Mouse (Mus musculus) ES-E14 (cell line): ENCODE data around the gene Hoxb4. TPM values are rescaled to one million over a fixed set of nuclear protein-coding genes. Genes with fewer than 3 reads are reported as not detected.

Experiments used
- DNase-seq: peaks from one replicate; pipeline ENCODE4 v3.0.0-alpha.2; 2013; ENCODE audit warnings: low read depth, low spot score
- H3K27ac ChIP-seq: 2 replicates; pipeline ENCODE4 v1.5.1; 2012; ENCODE audit warnings: low read depth, mild to moderate bottlenecking, low read length, moderate library complexity, mixed read lengths; ENCODE audit not compliant: poor library complexity, insufficient read depth, severe bottlenecking
- H3K36me3 ChIP-seq: 2 replicates; pipeline ENCODE4 v1.6.1; 2012; ENCODE audit warnings: mild to moderate bottlenecking, low read length, moderate library complexity, mixed read lengths; ENCODE audit not compliant: control insufficient read depth, poor library complexity, insufficient read depth, severe bottlenecking
- H3K4me1 ChIP-seq, 2 experiments: fragments of 150-350 bp in 1 of 2; sonication (generic) in 1 of 2; 2 replicates each; pipeline ENCODE4 v1.6.1; 2012; ENCODE audit warnings: low read length in 2 of 2, mild to moderate bottlenecking in 1 of 2, mixed read lengths in 1 of 2; ENCODE audit not compliant: control insufficient read depth in 2 of 2, insufficient read depth in 2 of 2, poor library complexity in 1 of 2
- H3K4me3 ChIP-seq, 2 experiments: fragments of 150-350 bp in 1 of 2; sonication (generic) in 1 of 2; 2 replicates each; pipeline ENCODE4 v1.5.1; 2012; ENCODE audit warnings: low read length in 2 of 2, low read depth in 1 of 2, mild to moderate bottlenecking in 1 of 2, mixed read lengths in 1 of 2; ENCODE audit not compliant: insufficient read depth in 1 of 2, poor library complexity in 1 of 2, severe bottlenecking in 1 of 2
- H3K9ac ChIP-seq: 2 replicates; pipeline ENCODE4 v1.6.1; 2012; ENCODE audit warnings: low read depth, mild to moderate bottlenecking, low read length, mixed read lengths; ENCODE audit not compliant: poor library complexity, insufficient read depth, severe bottlenecking
- H3K9me3 ChIP-seq: fragments of 150-350 bp; sonication (generic); 2 replicates; pipeline ENCODE4 v1.6.1; 2012; ENCODE audit warnings: low read depth, mild to moderate bottlenecking, low read length; ENCODE audit not compliant: control insufficient read depth, insufficient read depth
- CHD2 ChIP-seq: IDR thresholded peaks from 2 replicates; pipeline ENCODE4 v1.6.1; 2014; ENCODE audit warnings: mild to moderate bottlenecking, low read depth, low read length, inconsistent platforms
- HCFC1 ChIP-seq: IDR thresholded peaks from 2 replicates; pipeline ENCODE4 v1.6.1; 2012; ENCODE audit warnings: low read length, inconsistent platforms, borderline replicate concordance; ENCODE audit not compliant: insufficient read depth
- MAFK ChIP-seq: IDR thresholded peaks from 2 replicates; pipeline ENCODE4 v1.6.1; 2014; ENCODE audit warnings: mild to moderate bottlenecking, low read depth, low read length, inconsistent platforms; ENCODE audit not compliant: insufficient read depth
- ZC3H11A ChIP-seq: IDR thresholded peaks from 2 replicates; pipeline ENCODE4 v1.6.1; 2012; ENCODE audit warnings: low read depth, mild to moderate bottlenecking, inconsistent platforms, low read length, borderline replicate concordance
- ZNF384 ChIP-seq: IDR thresholded peaks from 2 replicates; pipeline ENCODE4 v1.6.1; 2012; ENCODE audit warnings: low read depth, low read length, inconsistent platforms
- in situ Hi-C, 2 experiments: fragments of 600-800 bp; cut with MboI; formaldehyde crosslinking; loops; one replicate each; pipeline ENCODE4 v1.15.1; 2025; ENCODE audit warnings: low sequenced_read_pairs in 2 of 2, inconsistent platforms in 1 of 2; ENCODE audit not compliant: unreplicated experiment in 2 of 2
- total RNA-seq: library from RNA; depleted of rRNA; stranded (reverse); fragments of 300-350 nt; gene quantifications from 2 replicates; pipeline ENCODE4 v1.2.3, GENCODE M21; 2012

The Hoxb4 gene
- total RNA-seq, 1 experiment, result 1.2 TPM

GRCm38 (mm10) chr11:96278324-96278723 lies 39.7 kb upstream of the Hoxb4 start:
- no peak overlapping the region for H3K27ac ChIP-seq
- in situ Hi-C loops, result loop anchor here in 1 of 2 experiments (25.0 kb wide), 1 partner anchor 584 kb away; no protein-coding TSS in a partner anchor
- TF ChIP-seq ZC3H11A, result no peak
- TF ChIP-seq HCFC1, result no peak
- no peak for TF ChIP-seq MAFK
- TF ChIP-seq ZNF384, result no peak
- no peak for TF ChIP-seq CHD2
- no peak for DNase-seq
- H3K4me1 ChIP-seq, result no peaks in the 10 kb centered on the region; a peak in 1 of 4 replicates
- no peak overlapping the region for H3K9ac ChIP-seq
- H3K9me3 ChIP-seq, result no peaks in the 10 kb centered on the region
- H3K36me3 ChIP-seq, result no peaks in the 10 kb centered on the region
- H3K4me3 ChIP-seq, result no peak overlapping the region

DNA sequence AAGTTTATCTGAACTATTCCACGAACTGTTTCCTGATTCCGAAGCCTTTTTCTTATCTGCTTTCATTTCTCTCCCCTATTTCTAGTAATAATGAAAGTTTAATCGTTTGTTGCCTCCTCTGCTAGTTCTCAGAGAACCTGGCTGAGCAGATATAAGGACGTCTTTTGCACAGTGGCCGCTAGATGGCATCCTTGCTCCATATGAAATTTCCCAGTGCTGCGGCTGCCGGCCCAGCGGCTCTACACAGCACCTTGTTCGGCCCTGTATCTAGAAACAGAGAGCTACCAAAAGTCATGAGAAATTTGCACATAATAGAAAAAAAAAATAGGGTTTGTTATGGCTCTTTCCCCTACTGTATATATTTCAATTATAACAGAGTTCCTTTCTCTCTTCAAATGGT lies 39.3 kb upstream of the Hoxb4 start:
- Histone ChIP-seq H3K27ac (no peak overlapping the region), H3K9me3 (no peaks in the 10 kb centered on the region), H3K4me3 (no peak overlapping the region), H3K36me3 (no peaks in the 10 kb centered on the region), H3K9ac (no peak overlapping the region), H3K4me1 (no peaks in the 10 kb centered on the region; a peak in 1 of 4 replicates)
- peak; percentile 85 for DNase-seq
- TF ChIP-seq CHD2 (no peak), HCFC1 (no peak), ZNF384 (no peak), ZC3H11A (no peak), MAFK (no peak)
- in situ Hi-C loops, result loop anchor here in 1 of 2 experiments (25.0 kb wide), 1 partner anchor 584 kb away; no protein-coding TSS in a partner anchor

GRCm38 (mm10) chr11:96279421-96280233 lies 38.4 kb upstream of the Hoxb4 start:
- Histone ChIP-seq H3K4me1 (peaks cover 0 to 4% of the 10 kb centered on the region in 2 experiments; a peak in 1 of 4 replicates), H3K36me3 (no peaks in the 10 kb centered on the region), H3K9me3 (no peaks in the 10 kb centered on the region), H3K9ac (no peak overlapping the region), H3K4me3 (no peak overlapping the region), H3K27ac (no peak overlapping the region)
- in situ Hi-C loops, result loop anchor here (5.0 to 25.0 kb wide), 3 partner anchors 48 to 583 kb away; no protein-coding TSS in a partner anchor
- no peak for DNase-seq
- no peak for TF ChIP-seq MAFK
- no peak for TF ChIP-seq ZC3H11A

GRCm38 (mm10) chr11:96280399-96281378 lies 37.4 kb upstream of the Hoxb4 start:
- in situ Hi-C loops, result loop anchor here (5.0 to 25.0 kb wide), 3 partner anchors 47 to 582 kb away; no protein-coding TSS in a partner anchor
- TF ChIP-seq CHD2 (no peak), ZNF384 (peak; percentile 75)
- H3K4me3 ChIP-seq, result no peak overlapping the region
- H3K36me3 ChIP-seq, result no peaks in the 10 kb centered on the region
- H3K4me1 ChIP-seq, result peaks cover 0 to 4% of the 10 kb centered on the region in 2 experiments; a peak in 1 of 4 replicates
- no peak overlapping the region for H3K27ac ChIP-seq
- no peak for DNase-seq
- H3K9me3 ChIP-seq, result no peaks in the 10 kb centered on the region
- H3K9ac ChIP-seq, result no peak overlapping the region
